Mouse (Mus musculus) CH12.LX (cell line): ENCODE measurements around the gene Gm10799.

Source experiments
- CHD1 ChIP-seq: IDR thresholded peaks from 2 replicates; pipeline ENCODE4 v1.6.1; 2012; ENCODE audit warnings: low read depth, low read length, improper control_type of control experiment, inconsistent platforms
- CTCF ChIP-seq, 2 experiments: IDR thresholded peaks in 1 of 2; conservative IDR thresholded peaks in 1 of 2; 2 replicates each; pipeline ENCODE4 v1.5.1; 2011 to 2012; ENCODE audit warnings: low read depth in 2 of 2, low read length in 2 of 2, improper control_type of control experiment in 1 of 2, inconsistent platforms in 1 of 2, mild to moderate bottlenecking in 1 of 2, moderate library complexity in 1 of 2
- EP300 ChIP-seq: IDR thresholded peaks from 2 replicates; pipeline ENCODE4 v1.6.1; 2011; ENCODE audit warnings: low read length, improper control_type of control experiment
- POLR2AphosphoS2 ChIP-seq: IDR thresholded peaks from 2 replicates; pipeline ENCODE4 v1.6.1; 2011; ENCODE audit warnings: low read depth, low read length, improper control_type of control experiment
- TCF12 ChIP-seq: IDR thresholded peaks from 2 replicates; pipeline ENCODE4 v1.6.1; 2014; ENCODE audit warnings: low read depth, mild to moderate bottlenecking, inconsistent platforms, low read length, improper control_type of control experiment
- USF1 ChIP-seq: IDR thresholded peaks from 2 replicates; pipeline ENCODE4 v1.6.1; 2014; ENCODE audit warnings: low read depth, mild to moderate bottlenecking, inconsistent platforms, low read length, improper control_type of control experiment

DNA sequence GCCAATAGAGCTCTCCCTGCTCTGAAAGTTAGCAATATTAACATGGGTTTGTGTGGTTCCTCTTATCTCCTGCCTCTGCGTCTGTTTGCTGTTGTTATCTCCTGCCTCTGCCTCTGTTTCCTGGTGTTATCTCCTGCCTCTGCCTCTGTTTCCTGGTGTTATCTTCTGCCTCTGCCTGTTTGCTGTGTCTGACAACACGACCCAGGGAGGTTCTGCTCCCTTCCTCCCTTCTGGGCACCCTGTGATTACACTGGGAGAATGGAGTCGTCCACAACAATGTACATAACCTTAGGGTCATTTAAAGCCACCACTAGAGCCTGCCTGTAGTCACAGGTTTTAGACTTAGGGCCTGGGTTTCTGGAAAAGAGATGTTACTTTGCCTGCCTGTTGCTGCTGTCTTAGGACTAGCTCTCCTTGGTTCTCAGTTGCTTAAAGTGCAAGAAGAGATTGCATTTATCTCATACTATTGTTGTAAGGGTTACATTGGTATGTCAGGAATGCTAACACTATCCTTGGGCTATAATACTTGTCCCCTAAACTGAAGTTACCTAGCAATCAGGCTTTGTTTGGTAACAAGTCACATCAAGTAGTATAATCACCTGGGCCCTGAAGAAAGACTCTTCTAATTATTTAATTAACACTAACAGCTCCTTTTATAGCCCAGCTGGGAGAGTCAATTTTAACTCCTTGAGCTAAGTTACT lies 30.3 kb upstream of the Gm10799 start:
- no peak for TF ChIP-seq CTCF (conservative IDR thresholded peaks at IDR 0.05 in 1 of 2, IDR thresholded peaks at IDR 0.05 in 1 of 2; ENCODE audit: low read depth in 2 of 2, low read length in 2 of 2)
- TF ChIP-seq TCF12, result no peak
- no peak for TF ChIP-seq CHD1
- no peak for TF ChIP-seq EP300
- TF ChIP-seq POLR2AphosphoS2, result no peak
- no peak for TF ChIP-seq USF1
